Mouse (Mus musculus) MEL (cell line): ENCODE measurements around the gene Nme6. TPM values are rescaled to one million over a fixed set of nuclear protein-coding genes. Genes with fewer than 3 reads are reported as not detected.

Source experiments
- DNase-seq: peaks from one replicate; pipeline ENCODE4 v3.0.0; 2011; ENCODE audit warnings: low read depth, low spot score
- H3K27ac ChIP-seq: 2 replicates; pipeline ENCODE4 v1.5.1; 2012; ENCODE audit warnings: low read depth, mild to moderate bottlenecking, control low read depth, low read length, moderate library complexity; ENCODE audit not compliant: control insufficient read depth
- H3K27me3 ChIP-seq, 2 experiments: fragments of 150-350 bp in 1 of 2; sonication (generic) in 1 of 2; 2 replicates each; pipeline ENCODE4 v1.6.1; 2012; ENCODE audit warnings: low read length in 2 of 2, mild to moderate bottlenecking in 2 of 2, improper control_type of control experiment in 1 of 2, moderate library complexity in 1 of 2; ENCODE audit not compliant: insufficient read depth in 2 of 2, control insufficient read depth in 1 of 2
- H3K36me3 ChIP-seq, 2 experiments: 2 replicates each; pipeline ENCODE4 v1.6.1; 2012 to 2014; ENCODE audit warnings: low read length in 2 of 2, improper control_type of control experiment in 1 of 2, inconsistent platforms in 1 of 2, mild to moderate bottlenecking in 1 of 2; ENCODE audit not compliant: insufficient read depth in 2 of 2, control insufficient read depth in 1 of 2
- H3K4me1 ChIP-seq, 2 experiments: fragments of 150-350 bp in 1 of 2; sonication (generic) in 1 of 2; 2 replicates each; pipeline ENCODE4 v1.6.1; 2012; ENCODE audit warnings: low read length in 2 of 2, improper control_type of control experiment in 1 of 2, mild to moderate bottlenecking in 1 of 2; ENCODE audit not compliant: insufficient read depth in 2 of 2, control insufficient read depth in 1 of 2
- H3K4me3 ChIP-seq, 2 experiments: fragments of 150-350 bp in 1 of 2; sonication (generic) in 1 of 2; 2 replicates each; pipeline ENCODE4 v1.5.1; 2012; ENCODE audit warnings: low read depth in 2 of 2, low read length in 2 of 2, mild to moderate bottlenecking in 2 of 2, moderate library complexity in 2 of 2, control low read depth in 1 of 2, improper control_type of control experiment in 1 of 2; ENCODE audit not compliant: control insufficient read depth in 1 of 2, insufficient read depth in 1 of 2
- H3K79me2 ChIP-seq: 2 replicates; pipeline ENCODE4 v1.6.1; 2012; ENCODE audit warnings: mild to moderate bottlenecking, low read length, moderate library complexity; ENCODE audit not compliant: control insufficient read depth, poor library complexity, insufficient read depth
- H3K9ac ChIP-seq: 2 replicates; pipeline ENCODE4 v1.6.1; 2012; ENCODE audit warnings: low read depth, mild to moderate bottlenecking, control low read depth, low read length, moderate library complexity; ENCODE audit not compliant: control insufficient read depth, poor library complexity, severe bottlenecking
- H3K9me3 ChIP-seq: fragments of 150-350 bp; sonication (generic); replicated peaks from 2 replicates; pipeline ENCODE4 v1.6.1; 2012; ENCODE audit warnings: mild to moderate bottlenecking, low read length, improper control_type of control experiment, moderate library complexity; ENCODE audit not compliant: insufficient read depth
- BHLHE40 ChIP-seq: IDR thresholded peaks from 2 replicates; pipeline ENCODE4 v1.6.1; 2012; ENCODE audit warnings: low read depth, mild to moderate bottlenecking, inconsistent platforms, low read length, improper control_type of control experiment, borderline replicate concordance
- CHD1 ChIP-seq: IDR thresholded peaks from 2 replicates; pipeline ENCODE4 v1.6.1; 2012; ENCODE audit warnings: low read depth, mild to moderate bottlenecking, inconsistent platforms, low read length, improper control_type of control experiment
- CHD2 ChIP-seq: IDR thresholded peaks from 2 replicates; pipeline ENCODE4 v1.6.1; 2011; ENCODE audit warnings: low read length, improper control_type of control experiment
- CTCF ChIP-seq, 3 experiments: IDR thresholded peaks in 2 of 3; conservative IDR thresholded peaks in 1 of 3; 2 replicates each; pipeline ENCODE4 v1.5.1; 2011 to 2012; ENCODE audit warnings: low read length in 3 of 3, low read depth in 2 of 3, mild to moderate bottlenecking in 2 of 3, improper control_type of control experiment in 1 of 3, inconsistent platforms in 1 of 3, mixed read lengths in 1 of 3, moderate library complexity in 1 of 3; ENCODE audit not compliant: control insufficient read depth in 1 of 3, insufficient read depth in 1 of 3, poor library complexity in 1 of 3, severe bottlenecking in 1 of 3
- E2F4 ChIP-seq: IDR thresholded peaks from 2 replicates; pipeline ENCODE4 v1.6.1; 2011; ENCODE audit warnings: low read depth, low read length, improper control_type of control experiment, borderline replicate concordance
- ELF1 ChIP-seq: IDR thresholded peaks from 2 replicates; pipeline ENCODE4 v1.6.1; 2014; ENCODE audit warnings: low read depth, mild to moderate bottlenecking, inconsistent platforms, low read length, improper control_type of control experiment, moderate library complexity
- EP300 ChIP-seq, 2 experiments: IDR thresholded peaks; 2 replicates each; pipeline ENCODE4 v1.6.1; 2011; ENCODE audit warnings: improper control_type of control experiment in 2 of 2, low read length in 2 of 2, low read depth in 1 of 2, mild to moderate bottlenecking in 1 of 2
- ETS1 ChIP-seq: IDR thresholded peaks from 2 replicates; pipeline ENCODE4 v1.6.1; 2012; ENCODE audit warnings: low read depth, mild to moderate bottlenecking, inconsistent platforms, low read length, improper control_type of control experiment, moderate library complexity
- GABPA ChIP-seq: IDR thresholded peaks from 2 replicates; pipeline ENCODE4 v1.6.1; 2012; ENCODE audit warnings: low read depth, mild to moderate bottlenecking, inconsistent platforms, low read length, improper control_type of control experiment, moderate library complexity
- GATA1 ChIP-seq: IDR thresholded peaks from 2 replicates; pipeline ENCODE4 v1.6.1; 2011; ENCODE audit warnings: low read depth, low read length, improper control_type of control experiment
- JUND ChIP-seq: IDR thresholded peaks from 2 replicates; pipeline ENCODE4 v1.6.1; 2011; ENCODE audit warnings: low read depth, mild to moderate bottlenecking, improper control_type of control experiment, low read length
- KAT2A ChIP-seq: conservative IDR thresholded peaks from 2 replicates; pipeline ENCODE4 v1.6.1; 2012; ENCODE audit warnings: low read depth, low read length, improper control_type of control experiment, inconsistent platforms
- MAFK ChIP-seq: IDR thresholded peaks from 2 replicates; pipeline ENCODE4 v1.6.1; 2011; ENCODE audit warnings: low read depth, mild to moderate bottlenecking, low read length, improper control_type of control experiment, borderline replicate concordance
- MAX ChIP-seq: IDR thresholded peaks from 2 replicates; pipeline ENCODE4 v1.6.1; 2011; ENCODE audit warnings: low read length, improper control_type of control experiment
- MAZ ChIP-seq: IDR thresholded peaks from 2 replicates; pipeline ENCODE4 v1.6.1; 2012; ENCODE audit warnings: low read depth, mild to moderate bottlenecking, inconsistent platforms, low read length, improper control_type of control experiment
- MEF2A ChIP-seq: IDR thresholded peaks from 2 replicates; pipeline ENCODE4 v1.6.1; 2014; ENCODE audit warnings: low read depth, mild to moderate bottlenecking, inconsistent platforms, low read length, improper control_type of control experiment; ENCODE audit not compliant: poor library complexity, insufficient replicate concordance, severe bottlenecking; ENCODE audit errors: extremely low read depth
- MXI1 ChIP-seq: IDR thresholded peaks from 2 replicates; pipeline ENCODE4 v1.6.1; 2011; ENCODE audit warnings: mild to moderate bottlenecking, low read depth, low read length, improper control_type of control experiment
- MYB ChIP-seq: IDR thresholded peaks from 2 replicates; pipeline ENCODE4 v1.6.1; 2011; ENCODE audit warnings: mild to moderate bottlenecking, low read depth, low read length, improper control_type of control experiment
- MYC ChIP-seq: IDR thresholded peaks from 2 replicates; pipeline ENCODE4 v1.6.1; 2011; ENCODE audit warnings: low read depth, mild to moderate bottlenecking, low read length, improper control_type of control experiment, moderate library complexity
- NELFE ChIP-seq: IDR thresholded peaks from 2 replicates; pipeline ENCODE4 v1.6.1; 2011; ENCODE audit warnings: low read depth, low read length, improper control_type of control experiment
- NRF1 ChIP-seq: IDR thresholded peaks from 2 replicates; pipeline ENCODE4 v1.6.1; 2014; ENCODE audit warnings: low read depth, mild to moderate bottlenecking, inconsistent platforms, low read length, improper control_type of control experiment, moderate library complexity; ENCODE audit not compliant: poor library complexity, insufficient read depth, severe bottlenecking
- POLR2A ChIP-seq, 2 experiments: IDR thresholded peaks; 2 replicates each; pipeline ENCODE4 v1.6.1; 2011 to 2012; ENCODE audit warnings: low read length in 2 of 2, mild to moderate bottlenecking in 2 of 2, control low read depth in 1 of 2, improper control_type of control experiment in 1 of 2, low read depth in 1 of 2, moderate library complexity in 1 of 2; ENCODE audit not compliant: control insufficient read depth in 1 of 2, insufficient read depth in 1 of 2, poor library complexity in 1 of 2
- POLR2AphosphoS2 ChIP-seq: IDR thresholded peaks from 2 replicates; pipeline ENCODE4 v1.6.1; 2011; ENCODE audit warnings: low read length, improper control_type of control experiment
- POLR2AphosphoS5 ChIP-seq: IDR thresholded peaks from 2 replicates; pipeline ENCODE4 v1.6.1; 2012; ENCODE audit warnings: low read depth, borderline replicate concordance, mild to moderate bottlenecking, inconsistent platforms, low read length, moderate library complexity, mixed read lengths
- RAD21 ChIP-seq: IDR thresholded peaks from 2 replicates; pipeline ENCODE4 v1.6.1; 2011; ENCODE audit warnings: mild to moderate bottlenecking, low read depth, low read length, improper control_type of control experiment
- RCOR1 ChIP-seq: IDR thresholded peaks from 2 replicates; pipeline ENCODE4 v1.6.1; 2012; ENCODE audit warnings: low read depth, mild to moderate bottlenecking, inconsistent platforms, low read length, improper control_type of control experiment
- SMC3 ChIP-seq: IDR thresholded peaks from 2 replicates; pipeline ENCODE4 v1.6.1; 2011; ENCODE audit warnings: low read depth, low read length, improper control_type of control experiment
- TAL1 ChIP-seq: IDR thresholded peaks from 2 replicates; pipeline ENCODE4 v1.6.1; 2012; ENCODE audit warnings: mild to moderate bottlenecking, inconsistent platforms, low read length, moderate library complexity, mixed read lengths
- TBP ChIP-seq: IDR thresholded peaks from 2 replicates; pipeline ENCODE4 v1.8.0; 2011; ENCODE audit warnings: low read depth, low read length, improper control_type of control experiment
- TCF12 ChIP-seq: IDR thresholded peaks from 2 replicates; pipeline ENCODE4 v1.6.1; 2014; ENCODE audit warnings: low read depth, mild to moderate bottlenecking, inconsistent platforms, low read length, improper control_type of control experiment, moderate library complexity
- UBTF ChIP-seq: IDR thresholded peaks from 2 replicates; pipeline ENCODE4 v1.6.1; 2012; ENCODE audit warnings: low read depth, mild to moderate bottlenecking, inconsistent platforms, low read length, improper control_type of control experiment, moderate library complexity, borderline replicate concordance; ENCODE audit not compliant: insufficient read depth
- USF1 ChIP-seq: IDR thresholded peaks from 2 replicates; pipeline ENCODE4 v1.6.1; 2014; ENCODE audit warnings: low read depth, mild to moderate bottlenecking, inconsistent platforms, low read length, improper control_type of control experiment, moderate library complexity
- USF2 ChIP-seq, 2 experiments: IDR thresholded peaks; 2 replicates each; pipeline ENCODE4 v1.6.1; 2011 to 2012; ENCODE audit warnings: improper control_type of control experiment in 2 of 2, low read length in 2 of 2, borderline replicate concordance in 1 of 2, inconsistent platforms in 1 of 2, low read depth in 1 of 2, mild to moderate bottlenecking in 1 of 2; ENCODE audit not compliant: insufficient read depth in 1 of 2
- ZC3H11A ChIP-seq: IDR thresholded peaks from 2 replicates; pipeline ENCODE4 v1.6.1; 2012; ENCODE audit warnings: low read depth, mild to moderate bottlenecking, inconsistent platforms, low read length, improper control_type of control experiment
- ZKSCAN1 ChIP-seq: IDR thresholded peaks from 2 replicates; pipeline ENCODE4 v1.6.1; 2012; ENCODE audit warnings: low read depth, mild to moderate bottlenecking, inconsistent platforms, low read length, improper control_type of control experiment, moderate library complexity
- ZMIZ1 ChIP-seq: IDR thresholded peaks from 2 replicates; pipeline ENCODE4 v1.6.1; 2012; ENCODE audit warnings: low read depth, mild to moderate bottlenecking, inconsistent platforms, low read length, improper control_type of control experiment, moderate library complexity
- ZNF384 ChIP-seq: IDR thresholded peaks from 2 replicates; pipeline ENCODE4 v1.6.1; 2012; ENCODE audit warnings: low read depth, mild to moderate bottlenecking, inconsistent platforms, low read length, improper control_type of control experiment
- polyA plus RNA-seq, 2 experiments: library from polyadenylated mRNA; stranded (reverse) in 1 of 2; unstranded in 1 of 2; fragments of >175 nt in 1 of 2; fragments of >200 nt in 1 of 2; gene quantifications; 2 replicates each; pipeline versions ENCODE4 v1.2.1 to v1.2.4; 2012; ENCODE audit warnings: low replicate concordance in 2 of 2, low read depth in 1 of 2; ENCODE audit not compliant: insufficient read length in 2 of 2, insufficient read depth in 1 of 2, missing spikeins in 1 of 2
- total RNA-seq: library from RNA; depleted of rRNA; stranded (reverse); fragments of 300-350 nt; gene quantifications from 2 replicates; pipeline ENCODE4 v1.2.3, GENCODE M21; 2012

The Nme6 gene
- total and polyA plus RNA-seq, 3 experiments, result 84.1 to 98.2 TPM; not detected in 1

GRCm38 (mm10) chr9:109863085-109863484 lies 30.5 kb downstream of the Nme6 start:
- Histone ChIP-seq H3K27ac (peak overlapping the region; percentile 97), H3K4me3 (peak overlapping the region; percentile 32 to 40), H3K4me1 (peaks cover 13 to 30% of the 10 kb centered on the region in 2 experiments), H3K27me3 (no peaks in the 10 kb centered on the region), H3K9me3 (no peaks in the 10 kb centered on the region), H3K36me3 (peaks cover 0 to 20% of the 10 kb centered on the region in 2 experiments; a peak in 2 of 4 replicates), H3K9ac (peak overlapping the region; percentile 69), H3K79me2 (no peaks in the 10 kb centered on the region)
- DNase-seq, result peak; percentile 93
- TF ChIP-seq POLR2AphosphoS2 (peak; percentile 35; the same call in 1 of the 2 replicates), NRF1 (no peak), TAL1 (peak; percentile 42), RCOR1 (no peak; the same call in 1 of the 2 replicates), ZMIZ1 (no peak), MAZ (no peak; the same call in 1 of the 2 replicates), SMC3 (no peak), TCF12 (peak; percentile 65; the same call in 1 of the 2 replicates), JUND (no peak), GATA1 (peak; percentile 78), MAFK (no peak), USF1 (peak; percentile 57), BHLHE40 (0 out of 2 replicates have a peak, but pooled peaks have one; percentile 34), GABPA (no peak), CHD1 (no peak), EP300 (IDR thresholded peaks at IDR 0.05; ENCODE audit: low read depth in 1 of 2, low read length in 2 of 2) (peak; percentile 67 to 85), MAX (peak; percentile 97), ZKSCAN1 (no peak), ELF1 (no peak), CHD2 (peak; percentile 54), KAT2A (peak; percentile 28; the same call in 1 of the 2 replicates), MYC (peak; percentile 99), ZNF384 (no peak), USF2 (IDR thresholded peaks at IDR 0.05; ENCODE audit: borderline replicate concordance in 1 of 2, insufficient read depth in 1 of 2, low read depth in 1 of 2, low read length in 2 of 2) (no peak), MXI1 (peak; percentile 87), UBTF (no peak), ETS1 (peak; percentile 87), MYB (no peak), MEF2A (no peak), CTCF (IDR thresholded peaks at IDR 0.05 in 2 of 3, conservative IDR thresholded peaks at IDR 0.05 in 1 of 3; ENCODE audit: control insufficient read depth in 1 of 3, insufficient read depth in 1 of 3, low read depth in 2 of 3, low read length in 3 of 3, poor library complexity in 1 of 3, severe bottlenecking in 1 of 3) (no peak), ZC3H11A (no peak), RAD21 (no peak), NELFE (no peak; the same call in 1 of the 2 replicates), POLR2AphosphoS5 (no peak), E2F4 (no peak), TBP (peak; percentile 74; the same call in 1 of the 2 replicates), POLR2A (IDR thresholded peaks at IDR 0.05; ENCODE audit: control insufficient read depth in 1 of 2, insufficient read depth in 1 of 2, low read depth in 1 of 2, low read length in 2 of 2, poor library complexity in 1 of 2) (peak in 1 of 2 experiments; percentile 65; a peak in 2 of 4 replicates)
